Mouse (Mus musculus): ENCODE data around the gene Hoxd8. TPM values are rescaled to one million over a fixed set of nuclear protein-coding genes. Genes with fewer than 3 reads are reported as not detected.

Gene Hoxd8
- polyA plus RNA-seq, 1 experiment = not detected

- Histone ChIP-seq H3K36me3 (replicated peaks; ENCODE audit: low read length) (no peaks in the 10 kb centered on the region), H3K4me1 (peaks cover 17% of the 10 kb centered on the region), H3K4me3 (replicated peaks) (no peak overlapping the region), H3K9me3 (no peaks in the 10 kb centered on the region; the same call in 1 of the 2 replicates), H3K27me3 (replicated peaks) (peaks cover 91% of the 10 kb centered on the region)
- TF ChIP-seq GATA1 (IDR thresholded peaks at IDR 0.05; ENCODE audit: borderline replicate concordance, low read length) (no peak), FLI1 (IDR thresholded peaks at IDR 0.05; ENCODE audit: low read length) (no peak)
Measured at GRCm38 (mm10) chr2:74731799-74732512, 27.5 kb downstream of the Hoxd8 start.

- peaks cover 91% of the 10 kb centered on the region for H3K27me3 ChIP-seq (replicated peaks)
- H3K36me3 ChIP-seq (replicated peaks; ENCODE audit: low read length) = no peaks in the 10 kb centered on the region
- peaks cover 17% of the 10 kb centered on the region for H3K4me1 ChIP-seq
- no peak for TF ChIP-seq FLI1 (IDR thresholded peaks at IDR 0.05; ENCODE audit: low read length)
- no peak for TF ChIP-seq GATA1 (IDR thresholded peaks at IDR 0.05; ENCODE audit: borderline replicate concordance, low read length)
- H3K4me3 ChIP-seq (replicated peaks) = peak overlapping the region; percentile 14
- H3K9me3 ChIP-seq = no peaks in the 10 kb centered on the region; the same call in 1 of the 2 replicates
Measured at GRCm38 (mm10) chr2:74732513-74733316, 28.3 kb downstream of the Hoxd8 start.

- TF ChIP-seq GATA1 (IDR thresholded peaks at IDR 0.05; ENCODE audit: borderline replicate concordance, low read length) (no peak), FLI1 (IDR thresholded peaks at IDR 0.05; ENCODE audit: low read length) (no peak)
- Histone ChIP-seq H3K36me3 (replicated peaks; ENCODE audit: low read length) (no peaks in the 10 kb centered on the region), H3K27me3 (replicated peaks) (peaks cover 91% of the 10 kb centered on the region), H3K4me1 (peaks cover 17% of the 10 kb centered on the region), H3K4me3 (replicated peaks) (no peak overlapping the region), H3K9me3 (peaks cover 3% of the 10 kb centered on the region)
Measured at GRCm38 (mm10) chr2:74733317-74733661, 28.9 kb downstream of the Hoxd8 start.

GRCm38 (mm10) chr2:74733765-74734164 is 29.4 kb downstream of the Hoxd8 start:
- Histone ChIP-seq H3K4me1 (peaks cover 17% of the 10 kb centered on the region), H3K9me3 (peaks cover 5% of the 10 kb centered on the region), H3K27me3 (replicated peaks) (peaks cover 92% of the 10 kb centered on the region), H3K36me3 (replicated peaks; ENCODE audit: low read length) (no peaks in the 10 kb centered on the region), H3K4me3 (replicated peaks) (no peak overlapping the region)
- TF ChIP-seq FLI1 (IDR thresholded peaks at IDR 0.05; ENCODE audit: low read length) (no peak), GATA1 (IDR thresholded peaks at IDR 0.05; ENCODE audit: borderline replicate concordance, low read length) (no peak)

- H3K4me3 ChIP-seq (replicated peaks) = no peak overlapping the region
- H3K4me1 ChIP-seq = peaks cover 17% of the 10 kb centered on the region
- TF ChIP-seq GATA1 (IDR thresholded peaks at IDR 0.05; ENCODE audit: borderline replicate concordance, low read length) (no peak), FLI1 (IDR thresholded peaks at IDR 0.05; ENCODE audit: low read length) (no peak)
- no peaks in the 10 kb centered on the region for H3K36me3 ChIP-seq (replicated peaks; ENCODE audit: low read length)
- peaks cover 5% of the 10 kb centered on the region for H3K9me3 ChIP-seq
- H3K27me3 ChIP-seq (replicated peaks) = peaks cover 94% of the 10 kb centered on the region
Measured at GRCm38 (mm10) chr2:74734451-74734850, 30.0 kb downstream of the Hoxd8 start.

- Histone ChIP-seq H3K9me3 (peaks cover 6% of the 10 kb centered on the region), H3K4me1 (peaks cover 18% of the 10 kb centered on the region), H3K4me3 (replicated peaks) (no peak overlapping the region), H3K27me3 (replicated peaks) (peaks cover 97% of the 10 kb centered on the region), H3K36me3 (replicated peaks; ENCODE audit: low read length) (no peaks in the 10 kb centered on the region)
- TF ChIP-seq GATA1 (IDR thresholded peaks at IDR 0.05; ENCODE audit: borderline replicate concordance, low read length) (no peak), FLI1 (IDR thresholded peaks at IDR 0.05; ENCODE audit: low read length) (no peak)
Measured at GRCm38 (mm10) chr2:74734996-74735811, 30.8 kb downstream of the Hoxd8 start.

DNA sequence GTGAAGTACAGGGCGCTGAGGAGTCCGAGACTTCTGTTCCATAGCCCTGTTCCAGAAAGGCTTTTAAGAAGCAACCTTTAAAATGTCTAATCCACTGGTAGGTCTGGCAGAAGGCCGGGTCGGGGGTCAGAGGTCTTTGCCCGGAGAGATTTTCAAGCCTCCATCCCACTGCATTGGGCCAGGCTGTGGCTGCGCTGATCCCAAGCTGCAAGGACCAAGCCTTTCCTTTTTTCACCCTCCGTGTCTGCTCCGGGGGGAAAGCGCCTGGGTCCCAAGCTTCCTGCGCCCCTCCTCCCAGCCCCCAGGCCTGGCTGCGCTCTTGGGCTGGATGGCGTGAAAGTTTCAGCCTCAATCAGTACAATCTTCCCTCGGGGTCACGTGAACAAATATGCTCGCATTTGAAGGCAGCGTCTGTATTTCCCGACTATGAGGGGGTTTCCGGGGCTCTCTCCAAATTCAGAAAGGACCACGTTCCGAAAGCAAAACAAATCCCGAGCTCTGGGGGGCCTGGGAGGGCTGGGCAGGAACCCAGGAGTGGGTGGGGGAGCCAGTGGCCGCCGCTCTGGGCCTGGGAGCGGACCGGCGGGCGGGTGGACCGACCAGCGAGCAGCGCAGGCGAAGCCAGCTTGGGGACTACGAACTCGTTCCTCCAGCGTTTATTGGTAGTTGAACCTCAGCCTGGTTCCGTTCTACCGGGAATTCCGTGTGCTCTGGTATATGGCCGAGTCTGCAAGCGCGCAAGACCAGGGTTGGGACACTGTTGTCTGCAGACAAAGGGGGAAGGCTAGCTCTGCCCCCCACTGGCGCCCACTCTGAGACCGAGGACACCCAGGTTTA is 31.7 kb downstream of the Hoxd8 start:
- peaks cover 24% of the 10 kb centered on the region for H3K4me1 ChIP-seq
- no peaks in the 10 kb centered on the region for H3K36me3 ChIP-seq (replicated peaks; ENCODE audit: low read length)
- peaks cover 8% of the 10 kb centered on the region for H3K9me3 ChIP-seq
- H3K27me3 ChIP-seq (replicated peaks) = peaks cover 97% of the 10 kb centered on the region
- no peak for TF ChIP-seq FLI1 (IDR thresholded peaks at IDR 0.05; ENCODE audit: low read length)
- no peak for TF ChIP-seq GATA1 (IDR thresholded peaks at IDR 0.05; ENCODE audit: borderline replicate concordance, low read length)
- H3K4me3 ChIP-seq (replicated peaks) = no peak overlapping the region

- Histone ChIP-seq H3K4me1 (peaks cover 24% of the 10 kb centered on the region), H3K27me3 (replicated peaks) (peaks cover 98% of the 10 kb centered on the region), H3K9me3 (peaks cover 8% of the 10 kb centered on the region), H3K36me3 (replicated peaks; ENCODE audit: low read length) (no peaks in the 10 kb centered on the region), H3K4me3 (replicated peaks) (no peak overlapping the region)
- TF ChIP-seq GATA1 (IDR thresholded peaks at IDR 0.05; ENCODE audit: borderline replicate concordance, low read length) (no peak), FLI1 (IDR thresholded peaks at IDR 0.05; ENCODE audit: low read length) (no peak)
Measured at GRCm38 (mm10) chr2:74736688-74737577, 32.5 kb downstream of the Hoxd8 start.
